Mouse (Mus musculus): ENCODE measurements at regions not wholly inside any gene's neighbourhood (a gene's known extent, or its start where the extent isn't known, plus 50 kb on each side); places are given as distances from the start of the nearest gene placed in this dataset.

DNA sequence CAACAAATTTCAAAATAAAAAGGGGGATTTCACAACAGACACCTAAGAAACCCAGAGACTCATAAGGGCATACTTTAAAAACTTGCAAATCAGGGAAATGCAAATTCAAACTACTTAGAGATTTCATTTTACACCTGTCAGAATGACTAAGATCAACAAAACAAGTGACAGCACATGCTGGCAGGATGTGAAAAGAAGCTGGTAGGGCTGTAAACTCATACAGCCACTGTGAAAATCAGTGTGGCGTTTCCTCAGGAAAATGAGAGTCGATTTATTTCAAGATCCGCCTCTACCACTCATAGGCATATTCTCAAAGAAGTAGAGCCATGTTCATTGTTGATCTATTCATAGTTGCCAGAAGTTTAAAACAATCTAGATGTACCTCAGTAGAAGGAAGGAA is 133.6 kb upstream of the Veph1 start:
- DNase-seq (ENCODE audit: low read depth) = no peak

DNA sequence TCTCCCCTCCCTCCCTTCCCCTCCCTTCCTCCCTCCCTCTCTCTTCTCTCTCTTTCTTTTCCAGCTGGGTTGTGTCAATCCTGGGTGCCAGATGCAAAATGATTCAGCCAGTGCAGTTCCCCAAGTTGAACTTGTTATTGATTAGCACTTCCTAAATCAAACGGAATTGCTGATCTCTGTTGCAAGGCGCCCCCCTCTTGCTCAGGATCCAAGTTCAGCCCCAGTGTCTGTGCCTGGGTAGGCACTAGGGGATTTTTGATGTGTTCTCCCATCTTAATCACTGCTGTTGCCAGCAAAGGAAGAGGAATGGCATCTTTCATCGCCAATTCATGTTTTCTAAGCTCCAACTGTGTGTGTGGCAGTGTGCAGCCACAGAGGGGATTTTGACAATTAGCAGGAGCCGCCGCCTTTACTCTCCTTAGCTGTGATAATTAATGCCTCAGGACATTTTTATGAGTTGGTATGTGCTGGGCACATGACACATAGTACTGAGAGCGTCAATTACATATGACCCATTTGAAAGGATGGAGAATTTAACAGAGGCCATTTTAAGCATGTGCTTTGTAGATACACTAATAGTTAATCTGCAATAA is 125.9 kb upstream of the Veph1 start:
- no peak for DNase-seq (ENCODE audit: low read depth)

DNA sequence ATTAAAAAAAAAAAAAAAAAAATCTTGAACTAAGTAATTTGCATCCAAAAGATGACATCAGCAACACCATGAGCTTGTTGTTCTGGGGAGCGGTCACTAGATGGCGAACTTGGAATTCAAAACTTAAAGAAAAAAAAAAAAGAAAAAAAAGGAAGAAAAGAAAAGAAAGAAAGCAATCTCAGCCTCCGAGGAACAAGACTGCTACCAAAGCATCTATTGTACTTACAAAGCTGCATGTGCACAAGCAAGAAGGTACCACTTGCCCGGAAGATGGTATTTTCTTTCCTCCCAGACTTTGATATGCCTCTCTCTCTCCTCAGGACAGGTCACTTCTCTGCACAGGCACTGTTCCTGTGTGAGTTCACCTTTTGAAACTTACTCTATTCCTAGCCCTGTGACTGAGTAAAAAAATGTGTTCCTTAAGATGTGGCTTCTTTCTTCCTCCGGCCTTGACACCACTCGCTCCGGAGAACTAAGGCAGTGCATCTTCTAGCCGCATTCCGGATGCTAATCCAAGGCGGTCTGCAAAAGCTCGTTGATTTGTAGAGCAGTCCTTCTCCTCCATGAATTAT is 114.2 kb upstream of the Veph1 start:
- DNase-seq (ENCODE audit: low read depth) = peak; percentile 29

DNA sequence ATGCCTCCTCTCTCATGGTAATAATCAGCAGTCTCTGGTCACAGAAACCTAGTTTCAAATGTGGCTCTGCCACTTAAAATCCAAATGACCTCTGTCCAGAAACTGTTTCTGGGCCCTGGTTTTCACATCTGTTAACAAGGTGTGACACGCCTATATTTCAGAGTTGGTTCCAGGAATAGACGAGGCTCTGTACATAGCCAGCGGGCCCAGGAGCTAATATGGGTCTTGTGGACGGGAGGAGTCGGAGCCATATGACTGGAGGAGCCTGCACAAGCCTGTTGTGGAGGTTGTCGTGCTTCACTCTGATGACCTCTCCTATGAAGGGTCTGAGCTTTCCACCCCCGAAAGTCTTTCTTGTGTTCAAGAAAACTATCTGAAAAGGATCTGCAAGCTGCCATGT is 112.2 kb upstream of the Veph1 start:
- DNase-seq (ENCODE audit: low read depth) = no peak

DNA sequence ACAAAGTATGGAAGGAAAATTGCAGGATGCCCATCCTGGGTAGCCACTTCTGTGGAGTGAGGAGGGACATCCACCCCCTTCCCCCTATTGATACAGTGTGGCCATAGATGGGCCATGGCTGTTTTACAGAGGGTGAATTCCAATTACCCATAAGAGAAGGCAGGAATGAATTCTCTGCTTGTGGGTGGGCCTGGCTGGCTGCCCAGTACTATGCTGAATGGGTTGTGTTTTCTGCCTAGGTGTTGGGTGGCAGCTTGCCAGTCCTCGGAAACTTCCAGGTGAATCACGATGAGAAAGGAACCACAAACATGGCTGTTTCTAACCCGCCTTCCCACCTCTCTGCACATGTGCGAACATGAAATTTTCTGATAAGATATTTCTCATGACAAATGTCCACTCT is 109.0 kb upstream of the Veph1 start:
- DNase-seq (ENCODE audit: low read depth) = no peak

DNA sequence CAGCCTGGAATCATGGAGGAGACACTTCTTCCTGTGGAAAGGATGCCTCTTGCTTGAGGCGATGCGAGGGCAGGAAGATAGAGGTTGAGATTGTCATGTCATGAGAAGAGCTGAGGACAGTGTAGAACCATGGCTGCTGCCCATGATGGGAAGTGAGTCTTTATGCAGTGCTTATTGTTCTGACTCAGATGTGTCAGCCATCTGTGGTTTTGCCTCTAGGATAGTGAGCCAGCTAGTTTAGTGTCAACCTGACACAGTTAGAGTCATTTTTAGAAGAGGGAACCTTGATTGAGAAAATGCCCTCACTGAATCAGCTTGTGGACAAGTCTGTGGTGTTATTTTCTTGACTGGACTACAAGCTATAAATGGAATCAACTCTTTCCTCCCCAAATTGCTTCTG is 107.1 kb upstream of the Veph1 start:
- no peak for DNase-seq (ENCODE audit: low read depth)

DNA sequence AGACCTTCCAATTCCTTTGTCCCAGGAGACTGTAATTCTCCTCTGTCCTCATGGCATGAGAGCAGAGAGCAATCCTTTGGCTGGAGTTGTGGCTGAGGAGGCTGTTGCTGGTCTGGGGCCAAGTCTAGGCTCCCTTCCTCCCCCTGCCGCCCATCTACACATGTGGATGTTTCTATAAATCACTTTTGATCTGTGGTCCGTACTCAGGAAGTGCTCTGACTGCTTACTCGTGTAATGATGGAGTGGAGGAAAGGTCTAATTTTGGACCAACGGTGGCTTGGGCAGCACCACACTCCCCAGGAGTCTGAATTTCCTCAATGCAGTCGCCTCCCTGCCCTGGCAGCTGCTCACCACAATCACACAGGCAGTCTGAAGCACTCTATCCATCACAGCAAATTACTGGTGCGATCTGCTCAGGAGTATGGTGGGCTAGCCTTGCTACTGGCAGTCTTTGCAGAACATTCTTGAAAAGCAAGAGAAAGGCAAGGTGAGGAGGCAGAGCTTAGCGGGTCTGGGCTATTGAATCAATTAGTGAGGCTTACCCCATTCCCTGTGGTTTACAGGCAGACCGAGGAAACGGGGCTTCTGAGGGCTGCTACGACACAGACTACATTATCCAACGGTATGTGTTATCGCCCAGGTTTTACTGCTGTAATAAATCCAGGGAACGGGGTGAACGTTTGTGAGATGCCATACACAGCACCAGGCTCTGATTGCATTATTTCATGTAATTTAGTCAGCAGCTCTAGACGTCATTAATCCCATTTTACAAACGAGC is 104.3 kb upstream of the Veph1 start:
- DNase-seq (ENCODE audit: low read depth) = peak; percentile 3

DNA sequence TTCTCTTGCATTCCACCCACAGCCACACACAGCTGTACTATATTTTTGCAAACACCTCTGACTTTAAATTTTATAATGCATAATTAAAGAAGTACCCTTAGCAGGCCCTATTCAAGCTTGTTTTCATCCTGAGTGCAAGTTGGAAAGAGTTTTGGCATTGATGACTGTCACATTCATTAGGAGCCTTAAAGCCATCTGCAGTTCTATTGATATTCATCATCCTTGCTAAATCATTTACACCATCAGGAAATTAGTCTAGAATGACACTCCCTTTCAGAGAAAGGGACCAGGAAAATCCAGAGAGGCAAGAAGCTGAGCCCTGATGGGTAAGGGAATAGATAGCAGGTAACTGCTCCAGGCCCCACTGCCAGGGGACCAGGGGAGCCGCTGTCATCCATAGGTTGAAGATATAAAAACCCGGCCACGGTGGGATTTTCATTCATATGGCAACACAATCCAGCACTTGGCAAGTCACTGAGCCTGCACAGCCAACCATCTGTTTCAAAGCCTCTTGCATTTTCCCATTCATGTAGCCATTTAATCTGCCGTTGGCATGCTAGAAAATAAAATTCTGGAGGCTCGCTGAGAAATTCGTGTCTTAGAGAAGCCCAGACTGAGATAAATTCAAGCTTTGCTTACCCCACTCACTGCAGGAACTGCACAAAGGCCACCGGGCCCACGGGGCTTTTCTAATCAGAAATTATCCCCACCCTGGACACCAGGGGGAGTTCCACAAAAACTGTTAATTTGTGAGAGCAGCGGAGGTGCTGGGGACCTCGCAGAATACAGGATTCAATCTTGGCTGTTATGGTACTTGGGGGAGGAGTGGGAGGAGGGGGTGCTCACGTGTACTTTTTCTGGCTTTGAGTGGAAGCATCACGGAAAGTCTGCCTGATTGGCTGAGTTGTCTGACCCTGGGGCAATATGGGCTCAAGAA is 101.8 kb upstream of the Veph1 start:
- DNase-seq (ENCODE audit: low read depth) = no peak

DNA sequence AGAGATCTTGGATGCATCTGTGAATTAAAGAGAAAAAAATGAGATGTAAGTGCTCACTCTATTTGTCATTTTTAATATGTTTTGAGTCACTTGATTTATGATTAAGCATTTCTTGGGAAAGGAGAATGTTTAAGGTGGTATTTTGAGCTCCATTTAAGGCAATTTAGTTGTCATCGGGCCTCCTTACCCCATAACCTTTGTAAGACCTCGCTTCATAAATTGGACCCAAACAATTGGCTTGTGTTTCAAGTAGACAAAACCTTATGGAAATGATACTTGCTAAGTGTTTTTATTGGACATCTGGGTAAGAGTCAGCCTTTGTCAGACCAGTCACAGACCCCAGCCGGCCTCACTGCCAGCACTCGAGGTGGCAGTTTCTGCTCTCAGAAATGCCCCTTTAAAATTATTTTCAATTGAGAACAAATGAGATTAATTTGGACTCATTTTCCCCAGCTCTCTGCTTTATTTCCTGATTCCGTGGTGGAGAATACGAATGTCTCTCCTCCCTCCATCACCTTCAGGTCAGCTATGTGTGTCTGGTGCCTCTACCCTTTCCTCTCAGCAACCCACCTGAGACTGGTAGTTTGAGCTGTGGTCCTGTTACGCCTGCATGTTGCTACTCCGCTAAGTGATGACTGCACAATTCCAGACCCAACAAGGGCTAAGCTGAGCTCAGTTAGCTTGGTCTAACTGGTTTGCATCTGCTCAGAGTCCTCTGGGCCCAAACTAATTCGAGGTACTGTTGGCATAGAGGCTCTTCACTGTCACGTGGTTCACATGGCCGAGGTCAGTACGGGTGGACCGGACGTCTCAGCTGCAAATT is 78.7 kb upstream of the Veph1 start:
- no peak for DNase-seq (ENCODE audit: low read depth)

DNA sequence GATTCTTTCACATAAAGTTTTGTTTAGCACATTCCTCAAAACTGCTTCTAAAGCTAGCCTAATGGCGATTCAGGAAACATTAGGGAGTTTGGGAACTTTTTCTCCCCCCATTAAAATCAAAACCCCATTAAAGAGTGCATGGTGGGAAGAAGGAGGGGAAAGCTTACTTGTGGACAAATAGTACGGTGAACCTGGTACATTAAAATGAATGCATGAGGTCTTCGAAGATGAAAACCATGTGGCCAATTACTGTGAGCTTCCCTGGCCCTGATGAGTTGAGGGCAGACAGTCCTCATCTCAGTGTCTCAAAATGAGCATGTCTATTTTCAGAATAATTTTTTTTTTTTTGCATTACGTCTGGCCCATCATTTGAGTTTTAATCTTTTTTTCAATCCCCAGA is 78.0 kb upstream of the Veph1 start:
- DNase-seq (ENCODE audit: low read depth) = no peak

DNA sequence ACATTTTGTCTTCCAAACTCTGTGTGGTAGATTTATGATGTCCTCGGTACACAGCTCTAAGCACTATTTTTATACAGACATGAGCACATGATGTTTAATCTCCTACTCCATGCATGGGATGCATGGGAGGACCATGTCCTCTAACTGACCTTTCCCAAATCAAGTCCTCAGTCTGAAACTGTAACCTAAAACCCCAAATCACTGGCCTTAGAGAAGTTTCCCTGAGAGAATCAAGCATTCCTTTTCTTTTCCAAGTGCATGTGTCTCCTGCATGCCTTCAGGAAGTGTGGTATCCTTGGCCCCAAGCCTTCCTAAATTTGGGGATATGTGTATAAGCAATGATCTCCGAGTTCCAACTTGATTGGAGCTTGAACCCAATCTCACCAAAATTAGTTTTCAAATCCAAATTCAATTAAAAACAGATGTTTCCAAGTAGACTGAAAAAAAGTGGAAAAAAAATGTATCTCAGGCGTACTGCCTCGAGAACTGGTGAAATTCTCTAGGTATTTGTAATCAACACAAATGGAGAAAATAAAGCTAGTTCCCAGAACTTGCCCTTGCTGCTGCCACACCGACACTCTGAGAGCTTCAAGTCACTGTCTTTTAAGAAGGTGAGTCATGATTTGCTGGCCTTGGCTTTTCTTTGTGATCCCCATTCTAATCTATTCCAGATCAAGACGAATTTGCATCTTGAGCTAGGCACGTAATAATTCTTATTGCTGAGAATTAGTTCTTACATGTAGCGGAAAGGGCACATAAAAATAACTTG is 77.4 kb upstream of the Veph1 start:
- DNase-seq (ENCODE audit: low read depth) = no peak
